Mouse (Mus musculus): ENCODE measurements around the gene Gm20388. TPM values are rescaled to one million over a fixed set of nuclear protein-coding genes. Genes with fewer than 3 reads are reported as not detected.

The Gm20388 gene
- polyA plus RNA-seq, 1 experiment from 2014 or later: 8.3 TPM

- Histone ChIP-seq H3K9ac (ENCODE audit: low read length) (no peak overlapping the region), H3K27me3 (replicated peaks; ENCODE audit: control insufficient read depth, insufficient read depth, low read length) (no peaks in the 10 kb centered on the region), H3K27ac (ENCODE audit: low read depth) (no peak overlapping the region), H3K4me3 (ENCODE audit: low read depth, low read length) (no peak overlapping the region), H3K9me3 (ENCODE audit: control insufficient read depth, low read length) (no peaks in the 10 kb centered on the region), H3K4me2 (ENCODE audit: low read length) (no peak overlapping the region), H3K4me1 (replicated peaks; ENCODE audit: control insufficient read depth, insufficient read depth, low read length) (no peaks in the 10 kb centered on the region), H3K36me3 (ENCODE audit: control insufficient read depth, insufficient read depth, low read length) (0 out of 2 replicates have a peak, but pooled peaks cover 3% of the 10 kb centered on the region)
- DNase-seq (ENCODE audit: low spot score) (no peak), ATAC-seq (replicated peaks; ENCODE audit: low FRiP score, low TSS enrichment, low read depth) (no peak)
- 96% methylated on average over 9 of the region's 9 CpGs for WGBS
These were observed 2690.0 kb downstream of the Gm20388 start for GRCm38 (mm10) chr8:122600666-122601065.

- no peaks in the 10 kb centered on the region for H3K9me3 ChIP-seq (ENCODE audit: control insufficient read depth, low read length)
- no peak overlapping the region for H3K27ac ChIP-seq (ENCODE audit: low read depth)
- H3K27me3 ChIP-seq (replicated peaks; ENCODE audit: control insufficient read depth, insufficient read depth, low read length): no peaks in the 10 kb centered on the region
- ATAC-seq (replicated peaks; ENCODE audit: low FRiP score, low TSS enrichment, low read depth): no peak
- H3K9ac ChIP-seq (ENCODE audit: low read length): no peak overlapping the region
- H3K4me3 ChIP-seq (ENCODE audit: low read depth, low read length): no peak overlapping the region
- no peak for DNase-seq (ENCODE audit: low spot score)
- WGBS: 42% methylated on average over 1 of the region's 1 CpGs
- H3K4me2 ChIP-seq (ENCODE audit: low read length): no peak overlapping the region
- no peaks in the 10 kb centered on the region for H3K36me3 ChIP-seq (ENCODE audit: control insufficient read depth, insufficient read depth, low read length)
- no peaks in the 10 kb centered on the region for H3K4me1 ChIP-seq (replicated peaks; ENCODE audit: control insufficient read depth, insufficient read depth, low read length)
These were observed 2694.0 kb downstream of the Gm20388 start for GRCm38 (mm10) chr8:122604640-122605039.

GRCm38 (mm10) chr8:122605367-122605766 is 2694.7 kb downstream of the Gm20388 start:
- H3K36me3 ChIP-seq (ENCODE audit: control insufficient read depth, insufficient read depth, low read length): no peaks in the 10 kb centered on the region
- H3K27ac ChIP-seq (ENCODE audit: low read depth): no peak overlapping the region
- no peak overlapping the region for H3K4me3 ChIP-seq (ENCODE audit: low read depth, low read length)
- H3K27me3 ChIP-seq (replicated peaks; ENCODE audit: control insufficient read depth, insufficient read depth, low read length): no peaks in the 10 kb centered on the region
- H3K4me2 ChIP-seq (ENCODE audit: low read length): no peak overlapping the region
- 73% methylated on average over 4 of the region's 4 CpGs for WGBS
- no peak overlapping the region for H3K9ac ChIP-seq (ENCODE audit: low read length)
- ATAC-seq (replicated peaks; ENCODE audit: low FRiP score, low TSS enrichment, low read depth) (no peak), DNase-seq (ENCODE audit: low spot score) (no peak)
- no peaks in the 10 kb centered on the region; the same call in 1 of the 2 replicates for H3K4me1 ChIP-seq (replicated peaks; ENCODE audit: control insufficient read depth, insufficient read depth, low read length)
- no peaks in the 10 kb centered on the region for H3K9me3 ChIP-seq (ENCODE audit: control insufficient read depth, low read length)

- Histone ChIP-seq H3K4me2 (ENCODE audit: low read length) (no peak overlapping the region), H3K4me1 (replicated peaks; ENCODE audit: control insufficient read depth, insufficient read depth, low read length) (no peaks in the 10 kb centered on the region; the same call in 1 of the 2 replicates), H3K4me3 (ENCODE audit: low read depth, low read length) (no peak overlapping the region), H3K9me3 (ENCODE audit: control insufficient read depth, low read length) (no peaks in the 10 kb centered on the region), H3K9ac (ENCODE audit: low read length) (no peak overlapping the region), H3K27ac (ENCODE audit: low read depth) (no peak overlapping the region), H3K27me3 (replicated peaks; ENCODE audit: control insufficient read depth, insufficient read depth, low read length) (no peaks in the 10 kb centered on the region), H3K36me3 (ENCODE audit: control insufficient read depth, insufficient read depth, low read length) (no peaks in the 10 kb centered on the region)
- ATAC-seq (replicated peaks; ENCODE audit: low FRiP score, low TSS enrichment, low read depth) (no peak), DNase-seq (ENCODE audit: low spot score) (no peak)
- 88% methylated on average over 11 of the region's 12 CpGs for WGBS
These were observed 2696.2 kb downstream of the Gm20388 start for GRCm38 (mm10) chr8:122606810-122607209.

GRCm38 (mm10) chr8:122610209-122610608 is 2699.6 kb downstream of the Gm20388 start:
- Histone ChIP-seq H3K27ac (ENCODE audit: low read depth) (no peak overlapping the region), H3K9me3 (ENCODE audit: control insufficient read depth, low read length) (no peaks in the 10 kb centered on the region), H3K36me3 (ENCODE audit: control insufficient read depth, insufficient read depth, low read length) (peaks cover 4% of the 10 kb centered on the region; the same call in 1 of the 2 replicates), H3K9ac (ENCODE audit: low read length) (no peak overlapping the region), H3K27me3 (replicated peaks; ENCODE audit: control insufficient read depth, insufficient read depth, low read length) (no peaks in the 10 kb centered on the region), H3K4me2 (ENCODE audit: low read length) (peak overlapping the region; percentile 93), H3K4me3 (ENCODE audit: low read depth, low read length) (no peak overlapping the region), H3K4me1 (replicated peaks; ENCODE audit: control insufficient read depth, insufficient read depth, low read length) (peaks cover 10% of the 10 kb centered on the region; the same call in 1 of the 2 replicates)
- DNase-seq (ENCODE audit: low spot score) (no peak), ATAC-seq (replicated peaks; ENCODE audit: low FRiP score, low TSS enrichment, low read depth) (no peak)
- WGBS: 64% methylated on average over 4 of the region's 4 CpGs

- H3K9ac ChIP-seq (ENCODE audit: low read length): peak overlapping the region; percentile 59
- no peak; the same call in 1 of the 2 replicates for ATAC-seq (replicated peaks; ENCODE audit: low FRiP score, low TSS enrichment, low read depth)
- H3K4me1 ChIP-seq (replicated peaks; ENCODE audit: control insufficient read depth, insufficient read depth, low read length): peaks cover 10% of the 10 kb centered on the region; the same call in 1 of the 2 replicates
- no peaks in the 10 kb centered on the region for H3K27me3 ChIP-seq (replicated peaks; ENCODE audit: control insufficient read depth, insufficient read depth, low read length)
- WGBS: 6% methylated on average over 20 of the region's 20 CpGs
- H3K9me3 ChIP-seq (ENCODE audit: control insufficient read depth, low read length): no peaks in the 10 kb centered on the region
- H3K27ac ChIP-seq (ENCODE audit: low read depth): peak overlapping the region; percentile 57; the same call in 1 of the 2 replicates
- peaks cover 9% of the 10 kb centered on the region; the same call in 1 of the 2 replicates for H3K36me3 ChIP-seq (ENCODE audit: control insufficient read depth, insufficient read depth, low read length)
- DNase-seq (ENCODE audit: low spot score): no peak
- peak overlapping the region; percentile 70 for H3K4me3 ChIP-seq (ENCODE audit: low read depth, low read length)
- H3K4me2 ChIP-seq (ENCODE audit: low read length): peak overlapping the region; percentile 93
These were observed 2700.1 kb downstream of the Gm20388 start for GRCm38 (mm10) chr8:122610612-122611277.

GRCm38 (mm10) chr8:122611295-122612133 is 2700.9 kb downstream of the Gm20388 start, which contains the start of the genes Galns and Trappc2l:
Gene Galns (minus strand): TSS chr8:122611463.
Gene Trappc2l (plus strand): TSS chr8:122611640.
- Histone ChIP-seq H3K4me1 (replicated peaks; ENCODE audit: control insufficient read depth, insufficient read depth, low read length) (peaks cover 10% of the 10 kb centered on the region; the same call in 1 of the 2 replicates), H3K9ac (ENCODE audit: low read length) (peak within 1 kb of the TSS; percentile 62), H3K27me3 (replicated peaks; ENCODE audit: control insufficient read depth, insufficient read depth, low read length) (no peaks in the 10 kb centered on the region), H3K36me3 (ENCODE audit: control insufficient read depth, insufficient read depth, low read length) (peaks cover 9% of the 10 kb centered on the region; the same call in 1 of the 2 replicates), H3K9me3 (ENCODE audit: control insufficient read depth, low read length) (no peaks in the 10 kb centered on the region), H3K27ac (ENCODE audit: low read depth) (peak within 1 kb of the TSS; percentile 71), H3K4me3 (ENCODE audit: low read depth, low read length) (peak within 1 kb of the TSS; percentile 70), H3K4me2 (ENCODE audit: low read length) (peak within 1 kb of the TSS; percentile 93)
- under 1% methylated on average over 57 of the region's 57 CpGs for WGBS
- ATAC-seq (replicated peaks; ENCODE audit: low FRiP score, low TSS enrichment, low read depth): peak; percentile 96
- DNase-seq (ENCODE audit: low spot score): peak; percentile 99

GRCm38 (mm10) chr8:122616181-122616905 is 2705.7 kb downstream of the Gm20388 start:
- Histone ChIP-seq H3K9ac (ENCODE audit: low read length) (no peak overlapping the region), H3K27ac (ENCODE audit: low read depth) (no peak overlapping the region), H3K9me3 (ENCODE audit: control insufficient read depth, low read length) (no peaks in the 10 kb centered on the region), H3K4me1 (replicated peaks; ENCODE audit: control insufficient read depth, insufficient read depth, low read length) (peaks cover 14% of the 10 kb centered on the region; the same call in 1 of the 2 replicates), H3K27me3 (replicated peaks; ENCODE audit: control insufficient read depth, insufficient read depth, low read length) (no peaks in the 10 kb centered on the region), H3K4me2 (ENCODE audit: low read length) (no peak overlapping the region), H3K4me3 (ENCODE audit: low read depth, low read length) (no peak overlapping the region), H3K36me3 (ENCODE audit: control insufficient read depth, insufficient read depth, low read length) (peaks cover 9% of the 10 kb centered on the region; the same call in 1 of the 2 replicates)
- DNase-seq (ENCODE audit: low spot score): no peak
- ATAC-seq (replicated peaks; ENCODE audit: low FRiP score, low TSS enrichment, low read depth): no peak
- 60% methylated on average over 9 of the region's 9 CpGs for WGBS
